Mouse (Mus musculus) liver, embryonic 12.5 days (tissue): Measurements from ENCODE around the gene Mknk1. TPM values are rescaled to one million over a fixed set of nuclear protein-coding genes. Genes with fewer than 3 reads are reported as not detected.
A peak's percentile ranks its signal among the peaks of the same experiment; 100 is the strongest.

Experiments used
- ATAC-seq: fragments of 200-750 bp; cut with Nextera tagmentation; 2 replicates; pipeline ENCODE4 v1.8.0; 2017; ENCODE audit warnings: moderate number of reproducible peaks, mild to moderate bottlenecking, moderate library complexity
- H3K27ac ChIP-seq: fragments of 300-500 bp; sonication (generic); 2 replicates; pipeline ENCODE4 v1.5.1; 2016; ENCODE audit warnings: mild to moderate bottlenecking
- H3K27me3 ChIP-seq: fragments of 300-500 bp; sonication (generic); replicated peaks from 2 replicates; pipeline ENCODE4 v1.6.1; 2016; ENCODE audit warnings: mild to moderate bottlenecking, moderate library complexity
- H3K36me3 ChIP-seq: fragments of 300-500 bp; sonication (generic); 2 replicates; pipeline ENCODE4 v1.6.1; 2016; ENCODE audit warnings: mild to moderate bottlenecking, moderate library complexity
- H3K4me1 ChIP-seq: fragments of 300-500 bp; sonication (generic); 2 replicates; pipeline ENCODE4 v1.6.1; 2016
- H3K4me2 ChIP-seq: fragments of 300-500 bp; sonication (generic); 2 replicates; pipeline ENCODE4 v1.6.1; 2016; ENCODE audit warnings: mild to moderate bottlenecking, moderate library complexity
- H3K4me3 ChIP-seq: fragments of 300-500 bp; sonication (generic); 2 replicates; pipeline ENCODE4 v1.5.1; 2016; ENCODE audit warnings: mild to moderate bottlenecking, moderate library complexity
- H3K9ac ChIP-seq: fragments of 300-500 bp; sonication (generic); 2 replicates; pipeline ENCODE4 v1.6.1; 2016; ENCODE audit warnings: mild to moderate bottlenecking, moderate library complexity
- H3K9me3 ChIP-seq: fragments of 300-500 bp; sonication (generic); replicated peaks from 2 replicates; pipeline ENCODE4 v1.6.1; 2016; ENCODE audit warnings: mild to moderate bottlenecking, moderate library complexity
- WGBS: fragments of 180-500 bp; shearing (Covaris S2); methylation state at CpG from one replicate; pipeline ENCODE4 v1.1.7; 2016; ENCODE audit not compliant: insufficient replicate concordance; 5-methylcytosine and 5-hydroxymethylcytosine counted together
- polyA plus RNA-seq: library from polyadenylated mRNA; unstranded; fragments of >200 nt; fragmentation: Nextera tagmentation; extraction: Ambion mirVana; gene quantifications from 2 replicates; pipeline ENCODE4 v1.2.1, GENCODE M21; 2016

The Mknk1 gene
- polyA plus RNA-seq, 1 experiment from 2014 or later, result 45.2 TPM

DNA sequence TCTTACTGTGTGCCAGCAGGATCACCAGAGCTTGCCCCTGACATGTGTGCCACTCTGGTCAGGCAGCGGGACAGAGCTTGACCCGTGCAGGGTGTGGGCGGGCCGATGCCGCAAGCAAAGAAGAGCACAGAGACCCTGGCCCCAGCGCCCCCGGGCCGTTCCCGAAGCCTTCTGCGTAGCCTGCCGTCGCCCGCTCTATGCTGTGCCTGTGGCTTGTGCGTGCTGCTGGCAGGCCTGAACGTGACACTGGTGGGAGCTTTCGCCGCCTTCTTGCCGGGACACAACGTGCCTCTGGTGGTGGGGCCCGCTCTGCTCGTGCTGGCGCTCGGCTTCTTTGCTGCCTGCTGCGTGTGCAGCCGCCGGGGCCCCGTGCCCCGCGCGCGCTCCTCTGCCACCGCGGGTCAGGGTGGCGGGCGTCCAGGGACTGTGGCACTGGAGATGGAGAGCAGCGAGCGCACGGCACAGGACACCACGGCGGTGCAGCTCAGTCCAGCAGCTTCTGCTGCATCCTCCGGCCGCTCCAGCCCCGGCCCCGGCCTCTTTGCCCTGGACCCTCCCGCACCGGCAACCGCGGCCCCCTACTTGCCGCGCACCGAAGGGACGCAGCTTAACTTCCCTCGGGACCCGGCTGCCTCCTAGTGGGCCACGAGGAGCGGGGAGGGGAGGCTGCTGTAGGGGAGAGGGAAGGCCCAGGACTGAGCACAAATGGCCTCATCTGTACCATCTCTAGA is 59.1 kb downstream of the Mknk1 start:
- Histone ChIP-seq H3K9me3 (no peaks in the 10 kb centered on the region), H3K27ac (no peak overlapping the region), H3K4me1 (0 out of 2 replicates have a peak, but pooled peaks cover 6% of the 10 kb centered on the region), H3K36me3 (no peaks in the 10 kb centered on the region), H3K9ac (no peak overlapping the region), H3K27me3 (peaks cover 85% of the 10 kb centered on the region), H3K4me3 (peak overlapping the region; percentile 38), H3K4me2 (peak overlapping the region; percentile 59)
- ATAC-seq, result no peak
- WGBS, result 2% methylated on average over 56 of the region's 56 CpGs

DNA sequence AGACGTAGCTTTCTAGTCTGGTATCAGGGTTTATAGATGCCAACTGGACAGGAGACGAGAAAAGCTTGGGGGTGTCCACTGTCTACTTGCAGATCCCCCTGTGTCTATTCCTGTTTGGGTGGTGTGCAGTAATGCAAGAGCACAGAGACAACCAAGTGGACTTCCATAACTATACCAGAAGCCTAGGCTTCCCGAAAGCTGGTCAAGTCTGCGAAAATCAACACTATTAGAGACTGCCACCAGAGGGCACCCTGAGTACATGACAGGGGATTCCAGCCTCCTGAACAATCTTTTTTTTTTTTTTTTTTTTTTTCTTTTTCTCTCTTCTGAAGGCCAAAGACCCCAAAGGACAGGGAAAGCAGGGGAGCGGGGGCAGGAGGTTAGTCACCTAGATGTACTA is 63.8 kb downstream of the Mknk1 start:
- H3K27me3 ChIP-seq, result peaks cover 96% of the 10 kb centered on the region

DNA sequence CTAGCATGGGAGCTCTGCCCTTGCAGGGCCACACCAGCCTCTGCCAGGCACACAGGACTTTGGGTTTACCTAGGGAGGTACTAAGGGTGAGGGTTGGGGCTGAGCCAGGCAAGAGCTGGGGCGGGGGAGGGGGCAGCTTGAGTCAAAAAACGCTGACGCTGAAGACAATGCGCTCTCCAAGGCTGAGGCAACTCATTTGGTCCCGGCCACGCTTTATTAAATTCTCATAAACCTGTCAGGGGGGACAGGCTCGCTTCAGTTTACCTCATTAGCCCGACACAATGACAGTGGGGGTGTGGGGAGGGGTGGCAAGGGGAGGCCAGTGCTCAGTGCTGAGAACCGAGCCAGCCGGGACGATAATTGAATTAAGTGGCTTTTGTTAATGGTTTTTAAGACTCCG is 65.4 kb downstream of the Mknk1 start:
- Histone ChIP-seq H3K4me3 (no peak overlapping the region), H3K4me1 (no peaks in the 10 kb centered on the region), H3K4me2 (no peak overlapping the region), H3K27ac (no peak overlapping the region), H3K9me3 (no peaks in the 10 kb centered on the region), H3K9ac (no peak overlapping the region), H3K36me3 (no peaks in the 10 kb centered on the region), H3K27me3 (peaks cover 96% of the 10 kb centered on the region)
- WGBS, result 26% methylated on average over 12 of the region's 12 CpGs
- ATAC-seq, result no peak

More for the DNA sequence above, 63.8 kb downstream of the Mknk1 start:
- Histone ChIP-seq H3K36me3 (no peaks in the 10 kb centered on the region), H3K9ac (no peak overlapping the region), H3K9me3 (no peaks in the 10 kb centered on the region), H3K4me3 (no peak overlapping the region), H3K4me2 (no peak overlapping the region), H3K27ac (no peak overlapping the region), H3K4me1 (0 out of 2 replicates have a peak, but pooled peaks cover 5% of the 10 kb centered on the region)
- ATAC-seq, result no peak
- 20% methylated on average over 5 of the region's 5 CpGs for WGBS

DNA sequence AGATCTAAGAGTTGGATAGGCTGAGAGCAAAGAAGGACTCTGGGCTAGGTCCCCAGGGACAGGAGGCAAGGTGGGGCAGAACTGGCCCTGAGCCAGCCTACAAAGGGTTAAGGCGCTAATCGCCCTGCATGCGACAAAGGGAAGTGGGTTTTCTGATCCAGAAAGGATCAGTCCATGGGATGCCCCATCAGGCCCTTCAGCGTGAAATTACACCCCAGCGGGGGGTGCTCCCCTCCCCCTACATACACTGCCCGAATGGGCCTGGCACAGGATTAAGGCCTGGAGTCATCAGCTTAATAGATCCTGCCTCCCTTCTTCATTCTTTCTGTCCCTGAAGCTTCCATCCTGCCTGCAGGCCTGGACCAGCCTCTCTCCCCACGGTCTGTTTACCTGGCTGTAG is 66.7 kb downstream of the Mknk1 start:
- no peak overlapping the region for H3K27ac ChIP-seq
- peaks cover 95% of the 10 kb centered on the region for H3K27me3 ChIP-seq
- 19% methylated on average over 7 of the region's 7 CpGs for WGBS
- ATAC-seq, result no peak
- H3K36me3 ChIP-seq, result no peaks in the 10 kb centered on the region
- no peak overlapping the region for H3K4me3 ChIP-seq
- H3K4me1 ChIP-seq, result no peaks in the 10 kb centered on the region
- no peak overlapping the region for H3K9ac ChIP-seq
- H3K4me2 ChIP-seq, result no peak overlapping the region
- no peaks in the 10 kb centered on the region for H3K9me3 ChIP-seq

DNA sequence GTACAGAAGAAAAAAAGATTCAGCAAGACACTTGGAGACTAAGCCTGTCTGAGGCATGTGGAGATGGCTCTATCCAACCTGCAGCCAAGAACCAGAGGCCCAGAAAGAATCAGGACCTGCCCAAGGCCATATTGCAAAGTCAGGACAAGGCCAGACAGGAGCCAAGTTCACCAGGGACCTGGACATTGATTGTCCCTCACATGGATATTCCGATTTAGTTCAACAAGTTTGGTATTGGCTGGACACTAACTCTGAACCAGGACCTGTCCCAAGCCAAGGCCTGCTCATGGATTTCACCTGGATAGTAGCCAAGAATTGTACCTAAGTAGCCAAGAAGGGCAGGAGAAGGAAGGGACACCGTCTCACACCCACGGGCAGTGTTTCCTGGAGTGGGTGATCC is 67.8 kb downstream of the Mknk1 start:
- Histone ChIP-seq H3K4me2 (no peak overlapping the region), H3K27ac (no peak overlapping the region), H3K4me3 (no peak overlapping the region), H3K9ac (no peak overlapping the region), H3K9me3 (no peaks in the 10 kb centered on the region), H3K4me1 (no peaks in the 10 kb centered on the region), H3K27me3 (peaks cover 96% of the 10 kb centered on the region), H3K36me3 (no peaks in the 10 kb centered on the region)
- no peak for ATAC-seq
- WGBS, result 57% methylated on average over 3 of the region's 3 CpGs

DNA sequence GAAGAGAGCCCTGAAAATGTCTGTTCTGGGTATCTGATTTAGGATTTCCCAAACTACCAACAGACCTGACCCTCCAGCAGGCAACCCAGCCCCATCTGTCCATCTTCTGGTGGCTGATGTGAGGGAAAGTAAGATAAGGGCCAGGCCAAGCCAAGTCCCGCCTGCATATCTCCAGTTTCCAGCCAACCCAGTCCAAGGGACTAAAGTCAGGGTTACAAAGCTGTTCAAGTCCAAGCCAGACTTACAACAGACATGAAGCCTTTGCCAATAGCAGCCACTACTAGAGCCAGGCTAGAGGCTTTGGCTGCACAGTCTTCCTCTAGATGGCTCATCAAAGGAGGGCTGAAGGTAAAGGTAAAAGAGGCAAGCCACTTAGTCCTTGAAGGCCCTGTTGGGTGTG is 69.0 kb downstream of the Mknk1 start:
- Histone ChIP-seq H3K4me2 (no peak overlapping the region), H3K27ac (no peak overlapping the region), H3K9ac (no peak overlapping the region), H3K27me3 (peaks cover 97% of the 10 kb centered on the region), H3K36me3 (no peaks in the 10 kb centered on the region), H3K9me3 (no peaks in the 10 kb centered on the region), H3K4me1 (no peaks in the 10 kb centered on the region), H3K4me3 (no peak overlapping the region)
- no peak for ATAC-seq
- 18% methylated on average over 1 of the region's 1 CpGs for WGBS

DNA sequence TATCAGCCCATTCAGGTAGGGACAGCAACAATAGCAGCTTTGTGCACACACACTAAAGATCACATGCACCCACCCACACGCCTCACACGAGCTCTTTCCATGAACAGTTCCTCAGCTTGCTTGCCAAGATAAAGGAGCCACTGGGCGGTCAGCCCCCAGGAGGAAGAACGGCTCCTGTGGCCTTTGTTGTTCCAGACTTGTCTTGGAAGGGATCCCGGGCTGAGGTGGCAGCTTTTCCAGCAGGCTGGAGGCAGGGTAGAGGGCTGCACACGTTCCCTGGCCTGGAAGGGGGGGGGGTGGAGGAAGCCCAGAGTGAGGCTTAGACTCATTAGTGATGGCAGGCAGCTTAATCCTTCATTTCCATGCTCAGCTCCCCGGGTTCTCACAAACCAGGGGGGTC is 69.6 kb downstream of the Mknk1 start:
- no peak overlapping the region for H3K9ac ChIP-seq
- ATAC-seq, result no peak
- no peaks in the 10 kb centered on the region for H3K4me1 ChIP-seq
- H3K9me3 ChIP-seq, result no peaks in the 10 kb centered on the region
- H3K27ac ChIP-seq, result no peak overlapping the region
- peaks cover 98% of the 10 kb centered on the region for H3K27me3 ChIP-seq
- H3K36me3 ChIP-seq, result no peaks in the 10 kb centered on the region
- WGBS, result 18% methylated on average over 7 of the region's 7 CpGs
- no peak overlapping the region for H3K4me3 ChIP-seq
- H3K4me2 ChIP-seq, result no peak overlapping the region

DNA sequence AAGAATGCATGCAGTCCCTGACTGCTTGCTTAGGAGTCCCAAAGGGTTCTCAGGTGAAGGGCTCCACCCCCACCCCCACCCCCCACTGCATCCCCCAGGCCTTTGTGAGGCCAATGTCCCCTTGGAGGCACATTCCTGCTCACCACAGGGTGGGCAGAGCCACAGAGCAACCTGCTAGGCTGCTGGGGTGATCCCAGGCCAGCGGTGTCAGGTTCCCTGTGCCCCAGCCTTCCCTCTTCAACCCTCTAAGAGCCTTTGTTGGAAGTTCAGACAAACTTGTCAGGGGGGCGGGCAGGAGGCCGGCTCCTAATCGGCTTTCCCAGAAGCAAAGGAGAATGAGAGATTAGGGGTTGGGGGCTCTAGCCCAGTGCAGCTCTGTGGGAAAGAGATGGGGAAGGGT is 72.6 kb downstream of the Mknk1 start:
- H3K4me3 ChIP-seq, result no peak overlapping the region
- H3K4me1 ChIP-seq, result no peaks in the 10 kb centered on the region
- H3K9ac ChIP-seq, result no peak overlapping the region
- WGBS, result 29% methylated on average over 4 of the region's 4 CpGs
- no peaks in the 10 kb centered on the region for H3K9me3 ChIP-seq
- peaks cover 83% of the 10 kb centered on the region for H3K27me3 ChIP-seq
- H3K36me3 ChIP-seq, result no peaks in the 10 kb centered on the region
- ATAC-seq, result no peak
- no peak overlapping the region for H3K27ac ChIP-seq
- H3K4me2 ChIP-seq, result no peak overlapping the region

DNA sequence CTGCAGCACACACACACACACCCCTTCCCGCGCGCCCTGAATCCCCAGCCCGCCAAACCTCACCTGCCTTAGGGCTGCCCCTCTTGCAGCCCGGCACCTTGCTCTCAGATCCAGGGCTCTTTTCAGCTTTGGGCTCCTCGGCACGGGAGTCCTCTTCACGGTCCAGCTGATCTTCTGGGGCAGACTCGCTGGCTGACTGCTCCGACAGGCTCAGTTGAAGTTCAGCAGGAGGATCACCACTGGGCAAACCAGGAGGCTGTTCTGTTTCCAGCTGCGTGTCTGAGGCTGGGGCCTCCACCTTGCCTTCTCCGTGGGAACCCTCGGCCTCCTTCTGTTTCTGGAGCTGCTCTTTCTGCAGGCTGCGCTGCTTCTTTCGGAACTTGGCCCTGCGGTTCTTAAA is 80.9 kb downstream of the Mknk1 start:
- 66% methylated on average over 16 of the region's 16 CpGs for WGBS
- Histone ChIP-seq H3K9ac (no peak overlapping the region), H3K27me3 (peaks cover 80% of the 10 kb centered on the region), H3K27ac (no peak overlapping the region), H3K36me3 (no peaks in the 10 kb centered on the region), H3K4me2 (no peak overlapping the region), H3K4me1 (no peaks in the 10 kb centered on the region), H3K9me3 (no peaks in the 10 kb centered on the region), H3K4me3 (no peak overlapping the region)
- ATAC-seq, result no peak

DNA sequence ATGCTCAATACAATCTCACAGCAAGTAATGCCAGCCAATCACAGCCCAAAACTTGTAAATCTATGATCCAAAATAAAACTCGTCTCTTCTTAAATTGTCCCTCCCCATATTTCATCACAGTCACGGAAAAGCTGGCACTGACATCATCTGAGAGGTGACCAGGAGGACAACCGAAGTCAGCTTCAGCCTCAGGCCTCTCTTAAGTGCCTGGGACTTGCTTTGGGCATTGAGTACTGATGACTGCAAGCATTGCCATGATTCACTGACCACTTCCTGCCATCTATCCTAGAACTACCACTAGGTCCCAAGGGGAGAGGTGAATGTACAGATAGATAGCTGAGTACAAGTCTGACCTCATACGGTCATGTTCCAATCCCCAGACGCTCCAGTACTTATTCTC is 83.7 kb downstream of the Mknk1 start:
- WGBS, result 61% methylated on average over 5 of the region's 5 CpGs
- no peak overlapping the region for H3K9ac ChIP-seq
- no peaks in the 10 kb centered on the region for H3K36me3 ChIP-seq
- no peaks in the 10 kb centered on the region for H3K9me3 ChIP-seq
- H3K4me2 ChIP-seq, result no peak overlapping the region
- peaks cover 72% of the 10 kb centered on the region for H3K27me3 ChIP-seq
- no peak for ATAC-seq
- no peak overlapping the region for H3K27ac ChIP-seq
- no peaks in the 10 kb centered on the region for H3K4me1 ChIP-seq
- no peak overlapping the region for H3K4me3 ChIP-seq

DNA sequence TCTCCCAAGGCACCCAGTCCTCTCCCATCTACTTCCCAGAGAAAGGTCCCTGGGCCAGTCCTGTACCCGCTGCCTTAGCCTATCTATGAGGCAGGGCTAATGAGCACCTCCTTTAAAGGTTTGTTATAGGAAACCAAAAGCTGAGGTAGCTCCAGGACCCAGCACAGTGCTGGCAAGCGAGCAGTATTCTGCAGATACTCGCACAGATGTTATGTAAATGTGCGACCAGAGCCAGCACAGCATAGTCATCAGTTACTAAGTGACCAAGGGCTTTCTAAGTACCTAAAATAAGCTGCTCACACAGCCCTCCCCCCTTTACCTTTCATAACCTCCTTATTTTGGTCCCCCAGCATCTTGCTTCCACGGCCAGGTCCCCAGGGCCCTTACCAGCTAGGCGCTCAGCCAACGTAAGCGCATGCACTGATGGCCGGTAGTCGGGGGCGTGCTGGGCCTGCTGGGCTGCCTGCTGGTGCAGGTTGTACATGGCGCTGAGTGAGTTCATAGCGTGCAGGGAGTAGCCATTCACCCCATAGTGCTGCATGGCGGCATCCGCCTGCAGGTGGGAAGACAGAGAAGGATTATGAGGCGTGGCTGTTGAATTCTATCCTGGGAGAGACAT is 84.4 kb downstream of the Mknk1 start:
- Histone ChIP-seq H3K27me3 (peaks cover 72% of the 10 kb centered on the region), H3K4me1 (no peaks in the 10 kb centered on the region), H3K9me3 (no peaks in the 10 kb centered on the region), H3K4me3 (no peak overlapping the region), H3K36me3 (no peaks in the 10 kb centered on the region), H3K27ac (no peak overlapping the region), H3K4me2 (no peak overlapping the region), H3K9ac (no peak overlapping the region)
- 59% methylated on average over 16 of the region's 16 CpGs for WGBS
- ATAC-seq, result no peak

DNA sequence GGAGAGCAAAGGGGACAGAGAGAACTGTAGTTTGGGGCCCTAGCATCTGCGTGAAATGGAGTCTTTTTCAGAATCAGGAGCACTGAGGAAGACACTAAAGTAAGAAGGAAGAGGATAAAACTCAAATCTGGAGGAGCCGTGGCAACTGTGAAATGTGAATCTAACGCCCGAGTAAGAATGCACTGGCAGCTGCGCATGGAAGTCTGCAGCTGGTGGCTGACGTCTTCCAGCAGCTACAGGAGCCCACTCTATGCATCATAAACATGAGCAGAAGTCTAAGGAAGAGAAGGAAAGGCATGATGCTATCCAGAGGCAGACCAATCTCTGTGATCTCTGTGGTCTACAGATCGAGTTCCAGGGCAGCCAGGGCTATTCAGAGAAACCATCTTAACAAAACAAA is 88.6 kb downstream of the Mknk1 start:
- WGBS, result 46% methylated on average over 7 of the region's 7 CpGs
- no peak overlapping the region for H3K9ac ChIP-seq
- H3K4me1 ChIP-seq, result no peaks in the 10 kb centered on the region
- no peak overlapping the region for H3K4me3 ChIP-seq
- no peak overlapping the region for H3K27ac ChIP-seq
- no peaks in the 10 kb centered on the region for H3K9me3 ChIP-seq
- no peak for ATAC-seq
- H3K27me3 ChIP-seq, result peaks cover 82% of the 10 kb centered on the region
- H3K36me3 ChIP-seq, result no peaks in the 10 kb centered on the region
- no peak overlapping the region for H3K4me2 ChIP-seq
